Mouse (Mus musculus): ENCODE measurements around the gene March1. TPM values are rescaled to one million over a fixed set of nuclear protein-coding genes. Genes with fewer than 3 reads are reported as not detected.

Gene March1
- polyA plus RNA-seq, 1 experiment: 0.12 TPM

GRCm38 (mm10) chr8:66486084-66486763 is 868.5 kb downstream of the March1 start, which contains the start of gene Tma16:
TSS of gene Tma16 (minus strand) at chr8:66486530.
- no peaks in the 10 kb centered on the region; the same call in 1 of the 2 replicates for H3K4me1 ChIP-seq (ENCODE audit: control insufficient read depth, insufficient read depth, low read length)
- H3K4me3 ChIP-seq (ENCODE audit: insufficient read depth, low read length): peak within 1 kb of the TSS; percentile 91
- H3K27ac ChIP-seq (ENCODE audit: insufficient read depth, low read length): no peak within 1 kb of the TSS
- TF ChIP-seq POLR2A (IDR thresholded peaks at IDR 0.05; ENCODE audit: low read depth, low read length): no peak; the same call in none of the 2 replicates
- no peak for TF ChIP-seq CTCF (IDR thresholded peaks at IDR 0.05; ENCODE audit: borderline replicate concordance, insufficient read depth, low read length)

- Histone ChIP-seq H3K4me1 (ENCODE audit: control insufficient read depth, insufficient read depth, low read length) (no peaks in the 10 kb centered on the region; the same call in 1 of the 2 replicates), H3K27ac (ENCODE audit: insufficient read depth, low read length) (no peak overlapping the region), H3K4me3 (ENCODE audit: insufficient read depth, low read length) (no peak overlapping the region)
- TF ChIP-seq POLR2A (IDR thresholded peaks at IDR 0.05; ENCODE audit: low read depth, low read length): no peak
- TF ChIP-seq CTCF (IDR thresholded peaks at IDR 0.05; ENCODE audit: borderline replicate concordance, insufficient read depth, low read length): no peak
Observed at GRCm38 (mm10) chr8:66488556-66488955, 870.9 kb downstream of the March1 start.

GRCm38 (mm10) chr8:66490624-66491023 is 872.9 kb downstream of the March1 start:
- Histone ChIP-seq H3K4me3 (ENCODE audit: insufficient read depth, low read length) (no peak overlapping the region), H3K4me1 (ENCODE audit: control insufficient read depth, insufficient read depth, low read length) (no peaks in the 10 kb centered on the region), H3K27ac (ENCODE audit: insufficient read depth, low read length) (no peak overlapping the region)
- TF ChIP-seq CTCF (IDR thresholded peaks at IDR 0.05; ENCODE audit: borderline replicate concordance, insufficient read depth, low read length) (no peak), POLR2A (IDR thresholded peaks at IDR 0.05; ENCODE audit: low read depth, low read length) (no peak)

- TF ChIP-seq CTCF (IDR thresholded peaks at IDR 0.05; ENCODE audit: borderline replicate concordance, insufficient read depth, low read length) (no peak), POLR2A (IDR thresholded peaks at IDR 0.05; ENCODE audit: low read depth, low read length) (no peak)
- Histone ChIP-seq H3K4me1 (ENCODE audit: control insufficient read depth, insufficient read depth, low read length) (no peaks in the 10 kb centered on the region), H3K4me3 (ENCODE audit: insufficient read depth, low read length) (no peak overlapping the region), H3K27ac (ENCODE audit: insufficient read depth, low read length) (no peak overlapping the region)
Observed at GRCm38 (mm10) chr8:66494496-66494895, 876.8 kb downstream of the March1 start.

- no peak overlapping the region for H3K27ac ChIP-seq (ENCODE audit: insufficient read depth, low read length)
- H3K4me3 ChIP-seq (ENCODE audit: insufficient read depth, low read length): no peak overlapping the region
- H3K4me1 ChIP-seq (ENCODE audit: control insufficient read depth, insufficient read depth, low read length): no peaks in the 10 kb centered on the region
- TF ChIP-seq POLR2A (IDR thresholded peaks at IDR 0.05; ENCODE audit: low read depth, low read length) (no peak), CTCF (IDR thresholded peaks at IDR 0.05; ENCODE audit: borderline replicate concordance, insufficient read depth, low read length) (peak; percentile 72; the same call in 1 of the 2 replicates)
Observed at GRCm38 (mm10) chr8:66495726-66496125, 878.0 kb downstream of the March1 start.

GRCm38 (mm10) chr8:66496998-66497577 is 879.4 kb downstream of the March1 start:
- no peak for TF ChIP-seq POLR2A (IDR thresholded peaks at IDR 0.05; ENCODE audit: low read depth, low read length)
- TF ChIP-seq CTCF (IDR thresholded peaks at IDR 0.05; ENCODE audit: borderline replicate concordance, insufficient read depth, low read length): no peak
- Histone ChIP-seq H3K4me1 (ENCODE audit: control insufficient read depth, insufficient read depth, low read length) (no peaks in the 10 kb centered on the region), H3K27ac (ENCODE audit: insufficient read depth, low read length) (no peak overlapping the region), H3K4me3 (ENCODE audit: insufficient read depth, low read length) (no peak overlapping the region)

GRCm38 (mm10) chr8:66503381-66503780 is 885.7 kb downstream of the March1 start:
- H3K27ac ChIP-seq (ENCODE audit: insufficient read depth, low read length): no peak overlapping the region
- H3K4me3 ChIP-seq (ENCODE audit: insufficient read depth, low read length): no peak overlapping the region
- TF ChIP-seq POLR2A (IDR thresholded peaks at IDR 0.05; ENCODE audit: low read depth, low read length) (no peak), CTCF (IDR thresholded peaks at IDR 0.05; ENCODE audit: borderline replicate concordance, insufficient read depth, low read length) (no peak)
- H3K4me1 ChIP-seq (ENCODE audit: control insufficient read depth, insufficient read depth, low read length): no peaks in the 10 kb centered on the region

GRCm38 (mm10) chr8:66511537-66511936 is 893.8 kb downstream of the March1 start, which contains the start of gene Tktl2:
TSS of gene Tktl2 (plus strand) at chr8:66511756.
- no peak for TF ChIP-seq POLR2A (IDR thresholded peaks at IDR 0.05; ENCODE audit: low read depth, low read length)
- no peak for TF ChIP-seq CTCF (IDR thresholded peaks at IDR 0.05; ENCODE audit: borderline replicate concordance, insufficient read depth, low read length)
- Histone ChIP-seq H3K4me1 (ENCODE audit: control insufficient read depth, insufficient read depth, low read length) (no peaks in the 10 kb centered on the region), H3K27ac (ENCODE audit: insufficient read depth, low read length) (no peak within 1 kb of the TSS), H3K4me3 (ENCODE audit: insufficient read depth, low read length) (no peak within 1 kb of the TSS)

- no peaks in the 10 kb centered on the region for H3K4me1 ChIP-seq (ENCODE audit: control insufficient read depth, insufficient read depth, low read length)
- no peak for TF ChIP-seq CTCF (IDR thresholded peaks at IDR 0.05; ENCODE audit: borderline replicate concordance, insufficient read depth, low read length)
- no peak for TF ChIP-seq POLR2A (IDR thresholded peaks at IDR 0.05; ENCODE audit: low read depth, low read length)
- H3K4me3 ChIP-seq (ENCODE audit: insufficient read depth, low read length): no peak overlapping the region
- H3K27ac ChIP-seq (ENCODE audit: insufficient read depth, low read length): no peak overlapping the region
Observed at GRCm38 (mm10) chr8:66519149-66519548, 901.4 kb downstream of the March1 start.

- TF ChIP-seq POLR2A (IDR thresholded peaks at IDR 0.05; ENCODE audit: low read depth, low read length) (no peak), CTCF (IDR thresholded peaks at IDR 0.05; ENCODE audit: borderline replicate concordance, insufficient read depth, low read length) (no peak)
- H3K27ac ChIP-seq (ENCODE audit: insufficient read depth, low read length): no peak overlapping the region
- H3K4me1 ChIP-seq (ENCODE audit: control insufficient read depth, insufficient read depth, low read length): no peaks in the 10 kb centered on the region
- H3K4me3 ChIP-seq (ENCODE audit: insufficient read depth, low read length): no peak overlapping the region
Observed at GRCm38 (mm10) chr8:66520576-66520975, 902.9 kb downstream of the March1 start.

All from embryonic fibroblast, embryonic 13.5 days (primary cell).